Mouse (Mus musculus) heart, embryonic 14.5 days (tissue): ENCODE data around the gene Begain. TPM values are rescaled to one million over a fixed set of nuclear protein-coding genes. Genes with fewer than 3 reads are reported as not detected.

Experiments
- polyA plus RNA-seq: library from polyadenylated mRNA; unstranded; fragments of >200 nt; fragmentation: Nextera tagmentation; extraction: Ambion mirVana; gene quantifications from 2 replicates; pipeline ENCODE4 v1.2.1, GENCODE M21; 2014

The Begain gene
- polyA plus RNA-seq, 1 experiment from 2014 or later = 2.6 TPM

Other genes with a start within 250 kb of the Begain start
- 2.5 and 2.7 TPM in 2 replicates for gene Slc25a29, start 232.3 kb downstream of the Begain start, polyA plus RNA-seq
- gene Slc25a47, start 232.2 kb downstream of the Begain start, polyA plus RNA-seq = 4.2 and 4.6 TPM in 2 replicates
- 5.0 TPM in 2 replicates for gene Wdr25, start 174.6 kb downstream of the Begain start, polyA plus RNA-seq
- gene Wars, start 174.0 kb downstream of the Begain start, polyA plus RNA-seq = 57.0 and 60.5 TPM in 2 replicates